Mouse (Mus musculus) G1E (cell line): ENCODE measurements around the gene Gm9837. TPM values are rescaled to one million over a fixed set of nuclear protein-coding genes. Genes with fewer than 3 reads are reported as not detected.
"Not testable (repeated sequence)": the region's sequence is repeated elsewhere in the genome, so short reads cannot be mapped to it uniquely, and the experiment has no call there.

ENCODE experiments used
- ATAC-seq: 2 replicates; pipeline ENCODE4 v1.8.0; 2016; ENCODE audit warnings: mild to moderate bottlenecking; ENCODE audit not compliant: insufficient number of reproducible peaks, poor library complexity, low FRiP score, severe bottlenecking; ENCODE audit errors: extremely low read depth
- DNase-seq: peaks from one replicate; pipeline ENCODE4 v3.0.0; 2012; ENCODE audit warnings: low spot score
- H3K27me3 ChIP-seq: 2 replicates; pipeline ENCODE4 v1.6.1; 2012; ENCODE audit warnings: mild to moderate bottlenecking, low read length, inconsistent platforms; ENCODE audit not compliant: insufficient read depth
- H3K36me3 ChIP-seq: replicated peaks from 2 replicates; pipeline ENCODE3; 2012; ENCODE audit warnings: mild to moderate bottlenecking, inconsistent platforms
- H3K4me1 ChIP-seq: 2 replicates; pipeline ENCODE4 v1.6.1; 2012; ENCODE audit warnings: low read depth, low read length, inconsistent platforms, mixed read lengths; ENCODE audit not compliant: insufficient read depth
- H3K4me3 ChIP-seq: 2 replicates; pipeline ENCODE4 v1.5.1; 2012; ENCODE audit warnings: low read depth, mild to moderate bottlenecking, inconsistent platforms, low read length, moderate library complexity, mixed read lengths
- H3K9me3 ChIP-seq: replicated peaks from 2 replicates; pipeline ENCODE4 v1.6.1; 2012; ENCODE audit warnings: inconsistent platforms
- CTCF ChIP-seq: IDR thresholded peaks from 2 replicates; pipeline ENCODE4 v1.5.1; 2012; ENCODE audit warnings: low read depth, low read length, inconsistent platforms, mixed read lengths
- GATA1 ChIP-seq: IDR thresholded peaks from 2 replicates; pipeline ENCODE4 v1.6.1; 2012; ENCODE audit warnings: borderline replicate concordance, low read length, inconsistent platforms, mixed read lengths
- GATA2 ChIP-seq: IDR thresholded peaks from 2 replicates; pipeline ENCODE4 v1.6.1; 2012; ENCODE audit warnings: low read depth, low read length, inconsistent platforms, borderline replicate concordance
- POLR2AphosphoS5 ChIP-seq: IDR thresholded peaks from 2 replicates; pipeline ENCODE4 v1.6.1; 2012; ENCODE audit warnings: low read depth, low read length, inconsistent platforms; ENCODE audit not compliant: insufficient replicate concordance
- TAL1 ChIP-seq: conservative IDR thresholded peaks from 2 replicates; pipeline ENCODE4 v1.6.1; 2012; ENCODE audit warnings: low read depth, low read length, inconsistent platforms, mixed read lengths
- polyA plus RNA-seq: library from polyadenylated mRNA; stranded (reverse); fragments of >175 nt; gene quantifications from 2 replicates; pipeline ENCODE4 v1.2.3, GENCODE M21; 2012
- total RNA-seq, 2 experiments: library from RNA; stranded (forward) in 1 of 2; stranded (reverse) in 1 of 2; fragments of 200-1000 nt in 1 of 2; fragments of >200 nt in 1 of 2; fragmentation: Nextera tagmentation in 1 of 2; gene quantifications; 2 replicates each; pipeline ENCODE4 v1.2.3; 2014 to 2017

Gene Gm9837
- total and polyA plus RNA-seq, 3 experiments, result 0.16 TPM; not detected in 2

GRCm38 (mm10) chr11:53430300-53430669 is 40.0 kb downstream of the Gm9837 start:
- H3K4me1 ChIP-seq, result peaks cover 46% of the 10 kb centered on the region
- peaks cover 41% of the 10 kb centered on the region for H3K36me3 ChIP-seq
- ATAC-seq (no peak), DNase-seq (no peak)
- no peak for TF ChIP-seq GATA1
- no peak for TF ChIP-seq TAL1
- TF ChIP-seq CTCF, result no peak
- no peak for TF ChIP-seq GATA2
- no peak for TF ChIP-seq POLR2AphosphoS5
- peak overlapping the region; percentile 86 for H3K4me3 ChIP-seq
- no peaks in the 10 kb centered on the region for H3K9me3 ChIP-seq
- peaks cover 2% of the 10 kb centered on the region; the same call in 1 of the 2 replicates for H3K27me3 ChIP-seq

- Histone ChIP-seq H3K9me3 (no peaks in the 10 kb centered on the region), H3K27me3 (no peaks in the 10 kb centered on the region), H3K4me3 (peak overlapping the region; percentile 86), H3K36me3 (peaks cover 49% of the 10 kb centered on the region), H3K4me1 (peaks cover 42% of the 10 kb centered on the region)
- DNase-seq (no peak), ATAC-seq (no peak)
- no peak for TF ChIP-seq GATA1
- no peak for TF ChIP-seq POLR2AphosphoS5
- no peak for TF ChIP-seq CTCF
- no peak for TF ChIP-seq TAL1
- TF ChIP-seq GATA2, result no peak
Observed at GRCm38 (mm10) chr11:53429182-53429581, 41.1 kb downstream of the Gm9837 start.

- no peak for TF ChIP-seq POLR2AphosphoS5
- no peak for TF ChIP-seq GATA2
- TF ChIP-seq TAL1, result no peak
- no peak for TF ChIP-seq GATA1
- no peak for TF ChIP-seq CTCF
- Histone ChIP-seq H3K4me3 (no peak overlapping the region), H3K36me3 (peaks cover 52% of the 10 kb centered on the region), H3K4me1 (peaks cover 39% of the 10 kb centered on the region), H3K27me3 (no peaks in the 10 kb centered on the region), H3K9me3 (no peaks in the 10 kb centered on the region)
- ATAC-seq (no peak), DNase-seq (no peak)
Observed at GRCm38 (mm10) chr11:53428716-53429057, 41.6 kb downstream of the Gm9837 start.

GRCm38 (mm10) chr11:53427993-53428715 is 42.1 kb downstream of the Gm9837 start:
- H3K4me1 ChIP-seq, result peaks cover 33% of the 10 kb centered on the region
- H3K36me3 ChIP-seq, result peaks cover 53% of the 10 kb centered on the region
- no peaks in the 10 kb centered on the region for H3K9me3 ChIP-seq
- no peaks in the 10 kb centered on the region for H3K27me3 ChIP-seq
- TF ChIP-seq CTCF, result no peak
- TF ChIP-seq GATA2, result no peak
- no peak for TF ChIP-seq TAL1
- no peak for TF ChIP-seq GATA1
- TF ChIP-seq POLR2AphosphoS5, result no peak
- DNase-seq (no peak), ATAC-seq (no peak)
- H3K4me3 ChIP-seq, result no peak overlapping the region

- H3K9me3 ChIP-seq, ATAC-seq, H3K4me3 ChIP-seq, DNase-seq, H3K27me3 ChIP-seq: not testable (repeated sequence)
- Histone ChIP-seq H3K36me3 (peaks cover 62% of the 10 kb centered on the region), H3K4me1 (peaks cover 21% of the 10 kb centered on the region)
Observed at GRCm38 (mm10) chr11:53426914-53427313, 43.4 kb downstream of the Gm9837 start.

GRCm38 (mm10) chr11:53425711-53426255 is 44.5 kb downstream of the Gm9837 start:
- ATAC-seq, result no peak
- peaks cover 70% of the 10 kb centered on the region for H3K36me3 ChIP-seq

More at GRCm38 (mm10) chr11:53425711-53426255, 44.5 kb downstream of the Gm9837 start:
- TF ChIP-seq GATA1, result no peak
- no peak for TF ChIP-seq POLR2AphosphoS5
- no peak for TF ChIP-seq CTCF
- no peak for TF ChIP-seq GATA2
- no peak for TF ChIP-seq TAL1
- no peak overlapping the region for H3K4me3 ChIP-seq
- H3K27me3 ChIP-seq, result no peaks in the 10 kb centered on the region
- H3K4me1 ChIP-seq, result peaks cover 12% of the 10 kb centered on the region
- no peak for DNase-seq
- no peaks in the 10 kb centered on the region for H3K9me3 ChIP-seq
